Mouse (Mus musculus): ENCODE data around the gene Gm28230. TPM values are rescaled to one million over a fixed set of nuclear protein-coding genes. Genes with fewer than 3 reads are reported as not detected.

Gm28230 gene
- polyA plus RNA-seq, 1 experiment, result not detected

DNA sequence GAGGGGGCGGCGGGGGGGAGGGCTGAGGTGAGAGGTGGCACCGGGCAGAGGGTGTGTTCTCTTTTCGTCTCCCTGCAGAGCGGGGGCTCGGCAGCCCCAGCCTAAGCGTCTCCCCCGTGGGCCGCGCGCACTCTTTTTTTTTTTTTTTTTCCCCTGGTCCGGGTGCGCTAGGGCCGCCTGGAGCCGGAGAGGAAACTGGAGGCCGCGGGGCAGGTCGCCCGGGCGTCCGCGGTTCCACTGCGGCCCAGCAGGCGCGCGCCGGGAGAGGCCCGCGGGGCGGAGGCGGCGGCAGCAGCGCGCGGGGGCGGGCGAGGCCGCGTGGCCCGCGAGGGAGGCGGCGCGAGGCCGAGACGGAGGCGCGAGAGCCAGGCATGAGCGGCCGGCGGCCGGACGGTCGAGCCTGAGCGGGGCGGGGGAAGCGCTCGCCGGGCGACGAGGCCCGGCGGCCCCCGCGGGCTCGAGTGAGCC, 21.5 kb upstream of the Gm28230 start:
- no peak overlapping the region for H3K4me3 ChIP-seq (replicated peaks; ENCODE audit: control insufficient read depth, low read depth, low read length)
- WGBS, result under 1% methylated on average over 60 of the region's 66 CpGs
- H3K27ac ChIP-seq (ENCODE audit: control insufficient read depth, insufficient read depth, low read depth, low read length, poor library complexity), result no peak overlapping the region; the same call in 1 of the 2 replicates
- TF ChIP-seq POLR2A (IDR thresholded peaks at IDR 0.05; ENCODE audit: borderline replicate concordance, control insufficient read depth, low read depth, low read length), result no peak
- no peak for TF ChIP-seq CTCF (IDR thresholded peaks at IDR 0.05; ENCODE audit: control insufficient read depth, insufficient read depth, low read length)
- H3K4me1 ChIP-seq (ENCODE audit: control insufficient read depth, insufficient read depth, low read length), result no peaks in the 10 kb centered on the region

DNA sequence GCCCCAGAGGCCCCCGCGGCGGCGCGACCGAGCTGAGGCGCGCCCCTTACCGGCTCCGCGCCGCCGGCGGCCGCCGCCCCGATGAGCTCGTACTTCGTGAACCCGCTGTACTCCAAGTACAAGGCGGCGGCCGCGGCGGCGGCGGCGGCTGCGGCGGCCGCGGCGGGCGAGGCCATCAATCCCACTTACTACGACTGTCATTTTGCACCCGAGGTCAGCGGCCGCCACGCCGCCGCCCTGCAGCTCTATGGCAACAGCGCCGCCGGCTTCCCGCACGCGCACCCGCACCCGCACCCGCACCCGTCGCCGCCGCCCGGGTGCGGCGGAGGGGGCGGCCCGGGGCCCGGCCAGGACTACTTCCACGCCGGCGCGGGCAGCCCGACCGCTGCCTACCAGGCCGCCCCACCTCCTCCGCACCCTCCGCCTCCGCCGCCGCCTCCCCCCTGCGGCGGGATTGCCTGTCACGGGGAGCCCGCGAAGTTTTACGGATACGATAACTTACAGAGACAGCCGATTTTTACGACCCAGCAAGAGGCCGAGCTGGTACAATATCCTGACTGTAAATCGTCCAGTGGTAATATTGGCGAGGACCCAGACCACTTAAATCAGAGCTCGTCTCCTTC, 20.9 kb upstream of the Gm28230 start:
- Histone ChIP-seq H3K27ac (ENCODE audit: control insufficient read depth, insufficient read depth, low read depth, low read length, poor library complexity) (no peak overlapping the region), H3K4me3 (replicated peaks; ENCODE audit: control insufficient read depth, low read depth, low read length) (no peak overlapping the region), H3K4me1 (ENCODE audit: control insufficient read depth, insufficient read depth, low read length) (no peaks in the 10 kb centered on the region)
- WGBS, result 1% methylated on average over 83 of the region's 85 CpGs
- TF ChIP-seq POLR2A (IDR thresholded peaks at IDR 0.05; ENCODE audit: borderline replicate concordance, control insufficient read depth, low read depth, low read length) (no peak), CTCF (IDR thresholded peaks at IDR 0.05; ENCODE audit: control insufficient read depth, insufficient read depth, low read length) (no peak)

DNA sequence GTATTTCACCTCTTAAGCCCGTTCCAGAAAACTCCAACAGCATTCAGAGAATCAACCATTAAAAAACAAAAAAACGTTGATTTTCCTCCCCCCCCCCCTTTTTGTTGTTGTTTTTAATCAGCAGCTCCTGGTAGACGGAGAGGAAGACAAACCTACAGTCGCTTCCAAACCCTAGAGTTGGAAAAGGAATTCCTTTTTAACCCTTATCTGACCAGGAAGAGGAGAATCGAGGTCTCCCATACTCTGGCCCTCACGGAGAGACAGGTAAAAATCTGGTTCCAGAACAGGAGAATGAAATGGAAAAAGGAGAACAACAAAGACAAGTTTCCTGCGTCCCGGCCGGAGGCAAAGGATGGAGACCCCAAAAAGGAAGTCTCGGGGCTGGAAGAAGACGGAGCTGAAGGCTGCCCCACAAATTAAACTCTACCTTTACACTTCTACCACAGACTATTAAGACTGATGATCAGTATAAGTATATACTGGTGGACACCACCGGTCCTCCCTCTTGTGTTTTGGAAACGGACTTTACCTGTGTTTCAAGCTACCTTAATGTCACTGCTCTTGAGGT, 20.1 kb upstream of the Gm28230 start:
- TF ChIP-seq CTCF (IDR thresholded peaks at IDR 0.05; ENCODE audit: control insufficient read depth, insufficient read depth, low read length), result no peak
- no peak for TF ChIP-seq POLR2A (IDR thresholded peaks at IDR 0.05; ENCODE audit: borderline replicate concordance, control insufficient read depth, low read depth, low read length)
- 8% methylated on average over 13 of the region's 13 CpGs for WGBS
- Histone ChIP-seq H3K4me1 (ENCODE audit: control insufficient read depth, insufficient read depth, low read length) (no peaks in the 10 kb centered on the region), H3K27ac (ENCODE audit: control insufficient read depth, insufficient read depth, low read depth, low read length, poor library complexity) (no peak overlapping the region), H3K4me3 (replicated peaks; ENCODE audit: control insufficient read depth, low read depth, low read length) (no peak overlapping the region)

DNA sequence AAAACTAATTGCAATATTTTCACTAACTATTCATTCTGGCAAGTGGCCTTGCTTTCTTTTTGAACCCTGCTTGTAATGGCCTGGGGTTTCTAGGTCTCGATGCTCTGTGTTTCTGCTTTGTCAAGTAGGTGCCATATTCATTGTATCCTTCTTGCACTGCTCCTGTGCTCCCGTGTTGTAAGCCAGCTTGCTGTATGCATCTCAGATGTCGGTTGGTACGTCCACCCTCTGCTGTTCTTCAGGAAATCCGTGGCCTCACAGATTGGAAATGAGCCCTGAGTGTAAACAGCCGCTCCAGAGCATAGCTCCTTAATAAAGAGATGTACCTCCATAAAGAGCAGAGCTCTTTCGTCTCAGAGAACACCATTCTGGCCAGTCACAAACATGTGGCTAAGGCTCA, 18.9 kb upstream of the Gm28230 start:
- Histone ChIP-seq H3K27ac (ENCODE audit: control insufficient read depth, insufficient read depth, low read depth, low read length, poor library complexity) (no peak overlapping the region), H3K4me1 (ENCODE audit: control insufficient read depth, insufficient read depth, low read length) (no peaks in the 10 kb centered on the region), H3K4me3 (replicated peaks; ENCODE audit: control insufficient read depth, low read depth, low read length) (no peak overlapping the region)
- WGBS, result 25% methylated on average over 7 of the region's 7 CpGs
- no peak for TF ChIP-seq POLR2A (IDR thresholded peaks at IDR 0.05; ENCODE audit: borderline replicate concordance, control insufficient read depth, low read depth, low read length)
- TF ChIP-seq CTCF (IDR thresholded peaks at IDR 0.05; ENCODE audit: control insufficient read depth, insufficient read depth, low read length), result no peak

DNA sequence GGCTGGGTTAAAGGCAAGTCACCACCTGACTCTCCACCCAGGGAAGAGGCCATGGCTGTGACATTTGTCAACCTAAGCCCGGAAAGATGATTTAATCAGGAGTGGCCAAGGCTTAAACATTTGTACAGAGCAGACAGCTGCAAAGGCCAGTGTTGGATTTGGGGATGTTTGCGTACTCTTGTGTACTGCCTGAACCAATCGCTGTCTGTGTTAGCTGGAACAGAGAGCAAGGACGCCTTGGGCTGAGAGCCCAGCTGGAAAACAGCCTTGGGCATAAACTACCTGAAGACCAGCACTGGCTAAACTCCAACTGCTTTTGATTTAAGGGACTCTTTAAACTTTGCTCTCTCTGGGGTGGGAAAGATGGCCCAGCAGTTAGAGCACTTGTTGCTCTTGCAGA, 17.9 kb upstream of the Gm28230 start:
- no peak for TF ChIP-seq CTCF (IDR thresholded peaks at IDR 0.05; ENCODE audit: control insufficient read depth, insufficient read depth, low read length)
- TF ChIP-seq POLR2A (IDR thresholded peaks at IDR 0.05; ENCODE audit: borderline replicate concordance, control insufficient read depth, low read depth, low read length), result no peak
- Histone ChIP-seq H3K27ac (ENCODE audit: control insufficient read depth, insufficient read depth, low read depth, low read length, poor library complexity) (no peak overlapping the region), H3K4me3 (replicated peaks; ENCODE audit: control insufficient read depth, low read depth, low read length) (no peak overlapping the region), H3K4me1 (ENCODE audit: control insufficient read depth, insufficient read depth, low read length) (no peaks in the 10 kb centered on the region)
- 66% methylated on average over 4 of the region's 4 CpGs for WGBS

DNA sequence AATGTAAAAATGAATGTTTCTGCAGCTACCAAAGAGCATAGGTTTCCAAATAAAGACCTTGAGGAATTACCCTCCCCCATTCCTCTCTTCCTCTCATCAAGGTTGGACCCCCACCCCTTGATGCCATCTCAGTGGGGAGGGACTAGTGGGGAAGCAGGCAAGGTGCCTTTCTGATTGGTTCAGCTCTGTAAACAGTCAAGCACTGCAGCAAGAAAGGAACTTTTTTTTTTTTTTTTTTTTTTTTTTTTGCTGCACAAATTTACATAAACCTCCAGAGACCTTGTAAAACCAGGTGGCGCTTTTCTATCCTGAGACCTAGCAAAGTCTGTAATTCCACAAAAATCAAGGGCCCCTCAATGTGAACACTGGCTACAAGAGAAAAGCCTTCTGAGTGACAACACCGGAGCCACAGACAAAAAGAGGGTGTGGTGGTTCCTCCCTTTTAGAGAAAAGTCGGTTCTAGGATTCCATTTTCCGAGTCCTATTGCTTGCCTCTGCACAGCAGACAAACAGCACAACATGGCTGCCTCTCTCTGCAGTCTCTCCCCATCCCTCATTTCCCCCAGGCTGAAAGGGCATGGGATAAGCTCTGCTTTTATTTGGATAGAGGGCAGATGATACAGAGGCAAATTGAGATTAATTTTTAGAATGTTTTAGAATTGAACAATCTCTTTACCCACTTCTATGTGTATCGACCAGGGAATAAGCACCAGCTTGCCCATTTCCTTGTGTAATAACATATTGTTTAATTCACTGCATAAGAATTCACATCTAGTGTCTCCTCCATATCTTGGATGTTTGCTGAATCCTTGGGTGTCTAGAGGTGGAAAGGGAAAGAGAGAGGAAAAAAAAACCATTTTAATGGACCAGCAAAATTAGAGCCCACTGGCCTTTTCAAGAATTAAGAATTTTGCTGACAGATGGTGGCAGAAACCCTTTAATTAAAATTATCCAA, 16.8 kb upstream of the Gm28230 start:
- TF ChIP-seq CTCF (IDR thresholded peaks at IDR 0.05; ENCODE audit: control insufficient read depth, insufficient read depth, low read length) (no peak), POLR2A (IDR thresholded peaks at IDR 0.05; ENCODE audit: borderline replicate concordance, control insufficient read depth, low read depth, low read length) (no peak)
- 18% methylated on average over 5 of the region's 5 CpGs for WGBS
- Histone ChIP-seq H3K27ac (ENCODE audit: control insufficient read depth, insufficient read depth, low read depth, low read length, poor library complexity) (no peak overlapping the region), H3K4me3 (replicated peaks; ENCODE audit: control insufficient read depth, low read depth, low read length) (no peak overlapping the region), H3K4me1 (ENCODE audit: control insufficient read depth, insufficient read depth, low read length) (no peaks in the 10 kb centered on the region)

DNA sequence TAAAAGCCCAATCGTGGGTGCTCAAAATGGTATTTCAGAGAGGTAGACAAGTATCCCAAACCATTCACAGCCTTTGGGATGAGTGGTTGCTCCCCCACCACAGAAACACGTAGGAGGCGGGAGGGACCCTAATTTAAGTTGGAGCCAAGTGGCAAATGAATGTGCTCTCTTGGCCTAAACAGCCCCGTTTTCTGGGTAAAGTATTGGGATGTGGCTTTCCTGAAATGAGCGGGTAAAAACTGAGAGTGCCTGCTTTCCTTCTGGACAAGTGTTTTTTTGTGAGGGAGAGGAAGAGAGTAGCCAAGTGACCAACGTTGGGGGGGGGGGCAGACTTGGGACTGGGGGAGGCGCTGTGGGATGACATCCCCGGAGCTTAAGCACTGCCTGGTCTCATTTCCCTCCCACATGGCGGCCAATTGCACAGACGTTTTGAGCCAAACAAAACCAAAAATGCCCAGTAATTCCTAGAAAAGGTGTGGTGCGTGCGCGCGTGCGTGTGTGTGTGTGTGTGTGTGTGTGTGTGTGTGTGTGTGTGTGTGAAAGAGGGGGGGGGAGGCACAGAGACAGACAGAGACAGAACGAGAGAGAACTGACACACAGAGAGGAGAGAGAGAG, 15.5 kb upstream of the Gm28230 start:
- WGBS, result 10% methylated on average over 16 of the region's 16 CpGs
- Histone ChIP-seq H3K4me1 (ENCODE audit: control insufficient read depth, insufficient read depth, low read length) (no peaks in the 10 kb centered on the region; the same call in 1 of the 2 replicates), H3K4me3 (replicated peaks; ENCODE audit: control insufficient read depth, low read depth, low read length) (no peak overlapping the region), H3K27ac (ENCODE audit: control insufficient read depth, insufficient read depth, low read depth, low read length, poor library complexity) (no peak overlapping the region)
- no peak for TF ChIP-seq CTCF (IDR thresholded peaks at IDR 0.05; ENCODE audit: control insufficient read depth, insufficient read depth, low read length)
- no peak for TF ChIP-seq POLR2A (IDR thresholded peaks at IDR 0.05; ENCODE audit: borderline replicate concordance, control insufficient read depth, low read depth, low read length)
